Mouse (Mus musculus) brain, embryonic 14.5 days (tissue): ENCODE data around the gene a. TPM values are rescaled to one million over a fixed set of nuclear protein-coding genes. Genes with fewer than 3 reads are reported as not detected.
"Not testable (repeated sequence)": the region's sequence is repeated elsewhere in the genome, so short reads cannot be mapped to it uniquely, and the experiment has no call there.

Source experiments
- DNase-seq: peaks from one replicate; pipeline ENCODE4 v3.0.0-alpha.2; 2011; ENCODE audit warnings: low read depth
- CTCF ChIP-seq: fragments of 200-500 bp; IDR thresholded peaks from 2 replicates; pipeline ENCODE4 v1.5.1; 2012; ENCODE audit warnings: inconsistent platforms, mild to moderate bottlenecking, moderate library complexity, borderline replicate concordance; ENCODE audit not compliant: insufficient read depth, insufficient read length; ENCODE audit errors: extremely low read depth
- POLR2A ChIP-seq: fragments of 200-500 bp; IDR thresholded peaks from 2 replicates; pipeline ENCODE4 v1.6.1; 2012; ENCODE audit warnings: mild to moderate bottlenecking, inconsistent platforms, borderline replicate concordance; ENCODE audit not compliant: poor library complexity, insufficient read depth, insufficient read length, severe bottlenecking; ENCODE audit errors: extremely low read depth
- polyA plus RNA-seq: library from polyadenylated mRNA; depleted of rRNA; stranded (reverse); fragments of >200 nt; gene quantifications from 2 replicates; pipeline ENCODE4 v1.2.3, GENCODE M21; 2012

a gene
- polyA plus RNA-seq, 1 experiment: 4.1 TPM

DNA sequence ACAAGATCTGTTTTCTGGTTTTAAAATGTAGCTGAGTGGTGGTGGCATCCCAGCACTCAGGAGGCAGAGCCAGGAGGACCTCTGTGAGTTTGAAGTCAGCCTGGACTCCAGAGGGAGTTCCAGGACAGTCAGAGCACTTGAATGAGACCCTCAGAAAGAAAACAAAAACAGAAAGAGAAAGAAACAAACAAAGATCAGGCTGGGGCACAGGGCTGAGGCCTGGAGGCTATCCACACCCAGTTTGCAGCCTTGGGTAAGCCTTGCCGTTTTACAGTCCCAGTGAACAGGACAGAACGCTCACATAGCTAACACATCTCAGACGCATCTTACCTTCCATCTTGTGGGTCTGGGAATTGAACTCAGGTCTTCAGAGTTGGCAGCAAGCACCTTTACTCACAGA is 155.7 kb downstream of the a start:
- TF ChIP-seq CTCF: no peak
- no peak for DNase-seq

DNA sequence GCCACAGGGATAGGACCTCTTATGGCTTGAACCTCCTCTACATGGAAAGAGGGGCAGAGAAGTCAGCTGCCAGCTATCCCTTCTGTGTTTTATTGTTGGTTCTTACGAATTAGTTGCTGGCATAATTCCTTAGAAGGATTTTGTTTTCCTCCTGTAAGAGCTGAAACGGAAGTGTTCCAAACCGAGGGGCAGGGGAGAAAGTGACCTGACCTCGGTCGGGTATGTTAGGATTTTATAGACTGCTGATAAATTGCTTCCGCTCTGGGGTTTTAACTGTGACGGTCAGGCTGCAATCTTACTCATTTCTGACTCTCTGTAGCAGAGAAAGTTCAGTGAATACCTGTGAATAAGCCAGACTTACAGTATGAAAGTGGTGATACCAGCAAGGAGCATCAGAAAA is 158.2 kb downstream of the a start:
- TF ChIP-seq POLR2A: no peak
- no peak for TF ChIP-seq CTCF
- DNase-seq: no peak

DNA sequence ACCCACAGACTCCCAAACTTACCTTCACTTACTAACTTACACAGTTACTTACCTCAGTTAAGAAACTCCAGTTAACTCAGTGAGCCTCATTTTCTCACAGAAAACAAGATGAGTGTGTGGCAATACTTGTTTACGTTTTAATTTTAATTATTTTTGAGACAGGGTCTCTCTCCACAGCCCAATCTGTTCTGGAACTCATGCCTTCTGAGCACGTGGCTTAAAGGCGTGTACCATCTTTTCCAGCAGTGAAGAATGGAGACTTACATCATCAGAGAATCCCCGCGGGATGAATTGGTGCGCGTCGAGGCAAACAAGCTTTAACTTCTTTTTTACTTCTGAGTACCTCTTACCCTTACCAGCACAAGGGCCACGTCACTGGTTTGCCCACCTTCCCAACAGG is 158.7 kb downstream of the a start:
- TF ChIP-seq CTCF (no peak), POLR2A (no peak)
- DNase-seq: no peak

DNA sequence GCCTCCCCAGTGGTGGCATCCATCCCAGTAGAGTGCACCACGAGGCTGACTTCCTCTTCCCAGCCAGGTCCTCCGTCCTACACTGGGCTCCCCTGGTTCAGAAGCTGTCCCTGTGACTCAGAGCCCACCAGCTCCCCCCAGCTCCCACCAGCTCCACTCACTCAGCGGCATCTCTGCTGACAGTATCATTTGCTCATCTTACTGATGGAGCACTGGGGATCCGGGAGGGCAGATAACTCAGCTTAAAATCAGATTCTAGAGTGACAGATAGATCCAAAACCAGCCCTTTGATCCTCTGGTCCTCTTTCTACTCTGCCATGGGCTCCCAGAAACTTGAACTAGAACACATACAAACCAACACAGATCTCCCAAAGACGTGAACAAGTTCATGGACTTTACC is 159.4 kb downstream of the a start:
- TF ChIP-seq POLR2A (no peak), CTCF (no peak)
- DNase-seq: no peak

DNA sequence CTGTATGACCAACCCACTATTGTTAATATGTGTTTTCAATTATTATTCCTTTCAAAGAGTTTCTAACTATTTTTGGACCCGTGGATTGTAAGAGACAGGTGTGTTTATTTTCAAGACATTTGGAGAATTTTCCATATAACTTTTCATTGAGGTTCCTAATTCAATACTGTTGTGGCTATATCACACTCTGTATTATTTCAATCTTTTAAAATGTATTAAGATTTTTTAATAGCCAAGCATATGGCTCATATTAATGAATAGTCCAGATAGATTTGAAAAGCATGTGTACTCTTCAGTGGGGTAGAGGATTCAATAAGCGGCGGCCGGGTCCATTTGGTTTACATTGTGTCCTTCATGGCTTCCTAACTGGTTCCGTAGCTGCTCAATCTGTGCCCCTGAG is 168.3 kb downstream of the a start:
- DNase-seq: no peak
- TF ChIP-seq CTCF (no peak), POLR2A (no peak)

DNA sequence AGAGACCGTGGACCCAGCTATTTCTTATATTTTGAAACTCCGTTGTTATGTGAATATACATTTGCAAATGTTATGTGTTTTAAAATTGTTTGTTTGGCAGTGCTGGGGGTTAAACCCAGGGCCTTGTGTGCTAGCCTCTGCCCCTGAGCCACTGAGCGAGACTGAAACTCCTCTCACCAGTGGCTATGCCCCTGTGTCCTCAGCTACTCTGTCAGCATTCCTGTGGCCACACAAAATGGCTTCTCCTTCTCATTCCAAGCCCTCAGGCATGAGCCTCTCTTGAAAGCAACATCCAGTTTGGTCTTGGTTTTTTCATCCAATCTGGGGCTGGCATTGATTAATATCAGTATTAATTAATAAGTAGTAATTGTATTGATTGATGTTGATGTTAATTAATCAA is 168.7 kb downstream of the a start:
- DNase-seq: no peak
- TF ChIP-seq CTCF: no peak
- TF ChIP-seq POLR2A: no peak

DNA sequence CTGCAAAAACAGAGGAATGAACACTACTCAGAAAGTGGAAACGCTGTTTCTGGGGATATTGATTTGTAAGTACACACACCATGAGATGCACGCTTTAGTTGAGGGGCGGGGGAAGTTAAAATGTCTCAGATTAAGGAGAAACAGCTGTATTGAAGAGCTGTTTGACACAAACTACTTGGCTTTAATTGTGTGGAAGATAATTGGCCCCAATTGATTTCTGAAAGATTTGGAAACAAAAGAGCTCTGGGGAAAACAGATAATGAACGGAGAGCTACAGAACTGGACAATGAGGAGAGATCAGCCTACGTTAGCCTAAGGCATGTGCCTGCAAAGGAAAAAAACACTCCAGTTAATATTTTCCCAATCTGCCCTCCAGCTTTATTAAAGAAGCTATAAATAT is 172.0 kb downstream of the a start:
- peak; percentile 26 for DNase-seq
- TF ChIP-seq CTCF: no peak
- TF ChIP-seq POLR2A: no peak

DNA sequence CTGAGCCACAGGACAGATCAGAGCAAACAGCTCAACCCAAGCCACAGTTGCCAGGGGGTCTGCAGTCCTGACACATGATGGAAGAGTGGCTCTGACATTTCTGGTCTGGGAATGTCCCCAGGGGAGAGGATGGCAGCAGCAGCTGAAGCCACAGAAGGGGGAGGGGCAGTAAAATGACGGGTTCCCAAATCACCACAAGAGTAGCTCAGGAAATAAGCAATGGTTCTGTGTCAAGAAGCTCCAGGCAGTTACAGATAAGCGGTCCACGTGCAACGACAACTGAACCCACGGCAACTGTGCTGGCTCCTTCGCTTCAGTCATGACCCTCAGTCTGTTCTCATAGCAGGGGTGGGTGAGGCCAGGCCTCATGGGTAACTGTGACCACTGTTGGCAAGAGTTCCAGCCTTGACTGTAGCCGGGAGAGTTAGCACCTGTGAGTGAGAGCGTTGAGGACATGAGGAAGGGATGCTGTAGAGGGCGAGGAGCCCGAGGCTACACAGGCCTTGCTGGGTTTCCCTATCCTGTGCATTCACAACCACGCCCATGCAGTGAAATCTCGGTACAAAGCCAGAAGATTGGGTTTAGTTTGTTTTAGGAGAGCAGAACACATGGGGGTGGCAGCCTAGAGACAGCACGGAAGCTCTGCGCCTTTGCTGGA is 178.7 kb downstream of the a start:
- not testable (repeated sequence) for DNase-seq

DNA sequence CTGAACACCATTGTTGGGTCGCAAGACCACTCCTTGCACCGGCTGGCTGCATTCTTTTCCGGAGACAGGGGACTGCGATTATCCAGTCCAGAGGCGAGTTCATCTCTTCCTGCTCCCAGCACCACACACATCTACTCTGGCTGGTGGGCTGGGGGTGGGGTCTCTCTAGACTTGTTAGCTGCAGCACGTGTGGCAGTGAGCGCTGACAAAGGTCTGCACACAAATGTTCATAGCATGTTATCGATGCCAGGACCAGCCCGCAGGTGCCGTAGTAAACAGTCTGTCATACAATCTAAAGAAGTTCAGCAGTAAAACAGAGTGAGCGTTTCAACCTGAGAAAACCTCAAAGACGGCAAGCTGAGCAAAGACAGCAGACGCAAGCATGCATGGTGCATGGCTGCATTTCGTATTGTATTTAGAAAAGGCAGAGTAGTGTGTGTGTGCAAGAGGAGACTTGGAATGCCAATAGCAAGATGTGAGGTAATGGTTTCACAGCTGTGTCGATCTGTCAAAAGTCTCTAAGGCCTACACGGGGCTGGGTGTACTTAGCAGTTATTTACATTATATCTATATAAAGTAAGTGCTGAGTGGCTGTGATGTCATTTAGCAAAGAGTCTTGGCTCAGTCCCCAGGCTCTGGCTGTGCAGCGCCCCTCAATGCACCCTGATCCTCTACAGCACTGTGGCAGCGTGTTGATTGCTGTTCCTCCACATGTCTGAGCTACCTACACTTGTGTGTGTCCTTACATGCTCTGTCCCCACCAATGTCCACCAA is 180.9 kb downstream of the a start:
- TF ChIP-seq POLR2A (no peak), CTCF (no peak)
- peak; percentile 35 for DNase-seq

DNA sequence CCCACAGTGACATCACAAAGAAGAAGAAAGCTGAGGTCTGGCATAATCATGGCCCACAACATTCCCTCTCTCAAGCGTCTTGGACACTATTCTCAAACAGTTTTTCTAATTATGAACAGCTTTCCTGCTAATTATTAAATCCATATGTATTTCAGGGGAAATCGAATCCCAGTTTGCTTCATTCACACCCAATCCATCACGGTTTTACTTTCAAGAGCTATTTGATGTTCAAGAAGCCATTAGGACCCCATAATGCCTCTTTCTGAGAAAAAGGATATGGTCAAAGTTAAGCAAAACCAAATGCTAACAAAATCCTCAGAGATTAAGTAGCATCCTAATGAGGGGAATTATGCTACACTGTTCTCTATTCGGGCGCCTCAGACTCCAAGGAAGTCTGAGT is 181.8 kb downstream of the a start:
- DNase-seq: no peak
- TF ChIP-seq CTCF (no peak), POLR2A (no peak)

DNA sequence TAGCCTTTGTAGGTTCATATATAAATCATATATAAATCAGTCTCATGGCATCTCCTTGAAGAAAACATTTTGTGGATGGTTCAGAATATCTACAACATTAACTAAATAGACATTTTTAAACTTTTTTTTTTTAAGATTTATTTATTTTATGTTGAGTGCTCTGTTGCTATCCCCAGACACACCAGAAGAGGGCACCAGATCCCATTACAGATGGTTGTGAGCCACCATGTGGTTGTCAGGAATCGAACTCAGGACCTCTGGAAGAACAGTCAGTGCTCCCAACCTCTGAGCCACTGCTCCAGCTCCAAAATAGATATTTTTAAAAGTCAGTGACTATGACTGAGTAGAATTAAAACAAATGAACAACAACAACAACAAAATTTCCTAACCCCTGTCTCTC is 195.4 kb downstream of the a start:
- DNase-seq: no peak
- TF ChIP-seq CTCF (peak; percentile 28; the same call in 1 of the 2 replicates), POLR2A (no peak)

DNA sequence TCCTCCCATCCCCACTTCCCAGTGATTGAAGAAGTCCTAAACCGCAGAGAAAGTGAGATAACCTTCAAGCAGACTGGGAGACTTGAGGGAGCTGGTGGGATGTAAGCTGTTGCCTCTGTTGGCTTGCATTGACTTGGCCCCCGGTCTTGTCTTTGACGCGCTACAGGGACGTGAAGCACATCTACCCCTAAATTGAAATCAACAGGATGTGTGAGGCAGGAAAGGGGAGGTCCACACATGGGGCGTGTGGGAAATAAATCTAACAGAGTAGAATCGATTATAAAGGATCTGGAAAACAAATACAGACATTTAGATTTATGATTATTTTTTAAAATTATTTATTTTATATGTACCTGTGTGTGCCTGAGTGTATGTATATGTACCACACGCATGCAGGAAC is 200.2 kb downstream of the a start:
- TF ChIP-seq POLR2A (no peak), CTCF (no peak)
- no peak for DNase-seq

DNA sequence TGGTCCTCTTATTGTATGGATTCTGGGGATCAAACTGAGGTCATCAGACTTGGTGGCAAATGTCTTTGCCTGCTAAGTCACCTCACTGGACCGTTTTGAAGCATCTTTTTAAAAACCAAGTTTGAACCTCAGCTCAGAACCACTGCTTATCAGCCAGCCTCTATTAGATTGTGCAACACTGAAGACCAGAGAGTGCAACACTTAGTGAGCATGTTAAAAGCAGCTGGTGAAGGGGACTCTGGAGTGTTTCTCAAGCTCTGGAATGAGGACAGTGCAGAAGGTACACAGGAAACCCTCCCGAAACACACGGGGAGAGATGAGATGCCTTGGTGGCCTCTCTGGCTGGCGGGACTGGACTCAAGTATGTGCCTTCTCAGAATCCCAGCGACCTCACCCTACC is 200.9 kb downstream of the a start:
- TF ChIP-seq CTCF: no peak
- TF ChIP-seq POLR2A: no peak
- DNase-seq: no peak

DNA sequence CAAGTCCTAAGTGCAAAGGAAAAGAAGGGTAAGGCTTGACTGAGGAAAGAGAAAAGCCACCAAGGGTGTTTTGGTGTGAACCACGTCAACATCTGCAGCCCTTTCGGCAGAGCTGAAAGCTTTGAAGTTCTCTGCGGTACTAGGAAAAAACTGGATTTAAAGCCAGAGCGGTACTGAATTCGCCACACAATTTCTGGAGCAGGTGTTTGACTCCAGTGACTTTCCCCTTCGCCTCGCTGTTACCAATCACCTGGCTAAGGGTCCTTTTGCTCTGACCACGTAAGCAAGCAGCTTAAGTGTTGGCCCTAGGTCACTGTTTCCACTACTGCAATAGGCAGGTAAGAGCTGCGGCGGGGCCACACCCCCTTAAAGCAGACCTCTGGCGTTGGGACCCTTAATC is 214.3 kb downstream of the a start:
- no peak for DNase-seq
- TF ChIP-seq CTCF (no peak), POLR2A (no peak)
